Mouse (Mus musculus) thymus, adult 2 months (tissue): ENCODE measurements around the gene Tmem262. TPM values are rescaled to one million over a fixed set of nuclear protein-coding genes. Genes with fewer than 3 reads are reported as not detected.

Experiments used
- DNase-seq: peaks from one replicate; pipeline ENCODE4 v3.0.0; 2021
- H3K27ac ChIP-seq: fragments of 200-500 bp; 2 replicates; pipeline ENCODE4 v1.5.1; 2012; ENCODE audit warnings: low read length, control low read depth; ENCODE audit not compliant: control insufficient read depth, insufficient read depth
- H3K27me3 ChIP-seq: fragments of 200-500 bp; 2 replicates; pipeline ENCODE4 v1.6.1; 2012; ENCODE audit warnings: mild to moderate bottlenecking, low read length, moderate library complexity, mixed read lengths; ENCODE audit not compliant: control insufficient read depth, insufficient read depth
- H3K36me3 ChIP-seq: fragments of 200-500 bp; 2 replicates; pipeline ENCODE4 v1.6.1; 2012; ENCODE audit warnings: mild to moderate bottlenecking, low read length, moderate library complexity; ENCODE audit not compliant: control insufficient read depth, insufficient read depth
- H3K4me1 ChIP-seq: fragments of 200-500 bp; replicated peaks from 2 replicates; pipeline ENCODE4 v1.6.1; 2012; ENCODE audit warnings: low read length; ENCODE audit not compliant: control insufficient read depth, insufficient read depth
- H3K4me3 ChIP-seq: fragments of 200-500 bp; 2 replicates; pipeline ENCODE4 v1.5.1; 2012; ENCODE audit warnings: mild to moderate bottlenecking, low read length, control low read depth, moderate library complexity; ENCODE audit not compliant: control insufficient read depth, insufficient read depth
- CTCF ChIP-seq: fragments of 200-500 bp; IDR thresholded peaks from 2 replicates; pipeline ENCODE4 v1.5.1; 2012; ENCODE audit warnings: mild to moderate bottlenecking, control low read depth, low read length, moderate library complexity, borderline replicate concordance; ENCODE audit not compliant: control insufficient read depth, poor library complexity, insufficient read depth; ENCODE audit errors: extremely low read depth
- POLR2A ChIP-seq: fragments of 200-500 bp; IDR thresholded peaks from 2 replicates; pipeline ENCODE4 v1.6.1; 2012; ENCODE audit warnings: mild to moderate bottlenecking, low read length, control low read depth, moderate library complexity; ENCODE audit not compliant: control insufficient read depth, poor library complexity, insufficient read depth; ENCODE audit errors: extremely low read depth
- WGBS: fragments of 180-500 bp; shearing (Covaris S2); methylation state at CpG from one replicate; pipeline ENCODE4 v1.1.7; 2018; 5-methylcytosine and 5-hydroxymethylcytosine counted together
- polyA plus RNA-seq: library from polyadenylated mRNA; depleted of rRNA; stranded (reverse); fragments of >200 nt; gene quantifications from 2 replicates; pipeline ENCODE4 v1.2.3, GENCODE M21; 2012

Tmem262 gene
- polyA plus RNA-seq, 1 experiment: 0.70 TPM

- TF ChIP-seq POLR2A: no peak
- TF ChIP-seq CTCF: no peak
- H3K4me3 ChIP-seq: no peak within 1 kb of the TSS
- peaks cover 7% of the 10 kb centered on the region; the same call in 1 of the 2 replicates for H3K36me3 ChIP-seq
- peaks cover 18% of the 10 kb centered on the region for H3K4me1 ChIP-seq
- no peak within 1 kb of the TSS for H3K27ac ChIP-seq
- no peaks in the 10 kb centered on the region for H3K27me3 ChIP-seq
- WGBS: 93% methylated on average over 9 of the region's 9 CpGs
- DNase-seq: no peak
These were observed 2.3 kb downstream of the Tmem262 start, which contains the start of gene Gm28374 for GRCm38 (mm10) chr19:6082156-6082555. Gene Gm28374 (minus strand): TSS chr19:6082256.

GRCm38 (mm10) chr19:6084478-6085248 is 4.8 kb downstream of the Tmem262 start, which contains the start of the genes Zfpl1 and Cdca5:
Gene Zfpl1 (minus strand): TSS chr19:6084956.
Gene Cdca5 (plus strand): TSS chr19:6084983.
- TF ChIP-seq POLR2A (no peak; the same call in none of the 2 replicates), CTCF (peak; percentile 35; the same call in 1 of the 2 replicates)
- peaks cover 7% of the 10 kb centered on the region; the same call in 1 of the 2 replicates for H3K36me3 ChIP-seq
- peaks cover 16% of the 10 kb centered on the region for H3K4me1 ChIP-seq
- peak within 1 kb of the TSS; percentile 71 for H3K4me3 ChIP-seq
- H3K27me3 ChIP-seq: no peaks in the 10 kb centered on the region
- no peak within 1 kb of the TSS for H3K27ac ChIP-seq
- under 1% methylated on average over 57 of the region's 58 CpGs for WGBS
- peak; percentile 94 for DNase-seq

- Histone ChIP-seq H3K27me3 (no peaks in the 10 kb centered on the region), H3K27ac (no peak overlapping the region), H3K36me3 (peaks cover 13% of the 10 kb centered on the region; the same call in 1 of the 2 replicates), H3K4me3 (peak overlapping the region; percentile 59), H3K4me1 (peaks cover 16% of the 10 kb centered on the region)
- DNase-seq: peak; percentile 52
- under 1% methylated on average over 17 of the region's 17 CpGs for WGBS
- TF ChIP-seq CTCF (no peak), POLR2A (no peak; the same call in 1 of the 2 replicates)
These were observed 5.6 kb downstream of the Tmem262 start for GRCm38 (mm10) chr19:6085417-6085879.

GRCm38 (mm10) chr19:6088841-6089240 is 9.0 kb downstream of the Tmem262 start:
- H3K4me3 ChIP-seq: no peak overlapping the region
- no peak for TF ChIP-seq POLR2A
- TF ChIP-seq CTCF: no peak
- H3K4me1 ChIP-seq: peaks cover 14% of the 10 kb centered on the region
- no peak for DNase-seq
- H3K36me3 ChIP-seq: peaks cover 15% of the 10 kb centered on the region; the same call in 1 of the 2 replicates
- no peaks in the 10 kb centered on the region for H3K27me3 ChIP-seq
- H3K27ac ChIP-seq: no peak overlapping the region
- 96% methylated on average over 13 of the region's 13 CpGs for WGBS

DNA sequence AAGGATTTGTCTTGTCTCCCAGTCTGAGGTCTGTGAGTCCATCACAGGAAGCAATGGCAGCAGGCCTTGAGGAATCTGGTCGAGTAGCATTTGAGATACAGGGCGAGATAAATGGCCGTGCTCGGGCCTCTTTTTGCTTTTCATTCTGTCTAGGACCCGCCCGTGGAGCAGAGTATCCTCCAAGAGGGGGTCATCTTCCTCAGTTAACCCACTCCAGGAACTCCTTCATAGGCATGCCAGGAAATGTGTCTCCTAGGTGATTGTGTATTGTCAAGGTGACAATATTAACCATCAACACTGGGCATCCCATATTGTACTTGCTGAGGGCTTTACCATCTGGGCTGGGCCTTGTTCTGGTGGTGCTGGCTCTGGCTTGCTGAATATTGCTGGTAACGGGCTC is 14.3 kb downstream of the Tmem262 start, which contains the start of gene AC131692.1:
AC131692.1 (plus strand) TSS at position 301 of the 400 bp plus-strand sequence.
- Histone ChIP-seq H3K27me3 (no peaks in the 10 kb centered on the region), H3K36me3 (peaks cover 30% of the 10 kb centered on the region; the same call in 1 of the 2 replicates), H3K27ac (no peak within 1 kb of the TSS), H3K4me3 (no peak within 1 kb of the TSS), H3K4me1 (no peaks in the 10 kb centered on the region)
- DNase-seq: no peak
- TF ChIP-seq POLR2A (no peak), CTCF (no peak)
- WGBS: 97% methylated on average over 7 of the region's 7 CpGs

- no peak overlapping the region for H3K4me3 ChIP-seq
- WGBS: 87% methylated on average over 3 of the region's 3 CpGs
- no peaks in the 10 kb centered on the region for H3K27me3 ChIP-seq
- peaks cover 15% of the 10 kb centered on the region; the same call in 1 of the 2 replicates for H3K36me3 ChIP-seq
- H3K4me1 ChIP-seq: no peaks in the 10 kb centered on the region
- TF ChIP-seq POLR2A: no peak
- H3K27ac ChIP-seq: no peak overlapping the region
- DNase-seq: no peak
These were observed 18.0 kb downstream of the Tmem262 start for GRCm38 (mm10) chr19:6097847-6098246.
